Mouse (Mus musculus): ENCODE results near the gene Dusp11.

GRCm38 (mm10) chr6:85934047-85934446 lies 27.4 kb downstream of the Dusp11 start:
- TF ChIP-seq POLR2A (IDR thresholded peaks at IDR 0.05; ENCODE audit: insufficient read depth, low read depth, low read length) (no peak), CTCF (IDR thresholded peaks at IDR 0.05) (no peak), EP300 (IDR thresholded peaks at IDR 0.05; ENCODE audit: insufficient read depth, low read depth, low read length) (no peak)
